Mouse (Mus musculus): ENCODE measurements around the gene Wbp4. TPM values are rescaled to one million over a fixed set of nuclear protein-coding genes. Genes with fewer than 3 reads are reported as not detected.
"Not testable (repeated sequence)": the region's sequence is repeated elsewhere in the genome, so short reads cannot be mapped to it uniquely, and the experiment has no call there.

The Wbp4 gene
- total RNA-seq (2015; ENCODE audit: low replicate concordance) (25.6 and 27.7 TPM in 2 replicates), total RNA-seq (2017; ENCODE audit: low replicate concordance) (40.6 and 64.4 TPM in 2 replicates)

GRCm38 (mm10) chr14:79481339-79482151, at the start of gene Wbp4:
Wbp4 (minus strand) TSS chr14:79481520.
- ATAC-seq (replicated peaks; ENCODE audit: low FRiP score, poor library complexity, severe bottlenecking): peak; percentile 80

DNA sequence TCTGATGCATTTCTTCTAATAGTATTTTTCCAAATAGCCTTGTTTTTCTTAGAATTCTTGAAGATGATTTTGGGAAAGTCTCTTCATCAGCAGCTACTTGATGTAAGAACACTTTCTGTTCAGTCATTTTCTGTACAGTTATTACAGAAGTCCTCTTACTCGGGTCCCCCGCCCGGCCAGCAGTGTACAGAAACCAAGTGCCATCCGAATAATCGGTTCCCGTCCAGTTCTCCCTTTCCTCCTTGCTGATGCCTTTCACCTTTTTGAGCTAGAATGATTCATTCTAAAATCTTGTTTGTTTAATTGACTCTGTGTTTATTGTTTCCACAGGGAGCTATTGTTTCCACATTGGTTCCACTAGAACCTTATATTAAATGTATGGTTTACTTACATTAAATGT, 49.4 kb upstream of the Wbp4 start:
- ATAC-seq (replicated peaks; ENCODE audit: low FRiP score, poor library complexity, severe bottlenecking): no peak

DNA sequence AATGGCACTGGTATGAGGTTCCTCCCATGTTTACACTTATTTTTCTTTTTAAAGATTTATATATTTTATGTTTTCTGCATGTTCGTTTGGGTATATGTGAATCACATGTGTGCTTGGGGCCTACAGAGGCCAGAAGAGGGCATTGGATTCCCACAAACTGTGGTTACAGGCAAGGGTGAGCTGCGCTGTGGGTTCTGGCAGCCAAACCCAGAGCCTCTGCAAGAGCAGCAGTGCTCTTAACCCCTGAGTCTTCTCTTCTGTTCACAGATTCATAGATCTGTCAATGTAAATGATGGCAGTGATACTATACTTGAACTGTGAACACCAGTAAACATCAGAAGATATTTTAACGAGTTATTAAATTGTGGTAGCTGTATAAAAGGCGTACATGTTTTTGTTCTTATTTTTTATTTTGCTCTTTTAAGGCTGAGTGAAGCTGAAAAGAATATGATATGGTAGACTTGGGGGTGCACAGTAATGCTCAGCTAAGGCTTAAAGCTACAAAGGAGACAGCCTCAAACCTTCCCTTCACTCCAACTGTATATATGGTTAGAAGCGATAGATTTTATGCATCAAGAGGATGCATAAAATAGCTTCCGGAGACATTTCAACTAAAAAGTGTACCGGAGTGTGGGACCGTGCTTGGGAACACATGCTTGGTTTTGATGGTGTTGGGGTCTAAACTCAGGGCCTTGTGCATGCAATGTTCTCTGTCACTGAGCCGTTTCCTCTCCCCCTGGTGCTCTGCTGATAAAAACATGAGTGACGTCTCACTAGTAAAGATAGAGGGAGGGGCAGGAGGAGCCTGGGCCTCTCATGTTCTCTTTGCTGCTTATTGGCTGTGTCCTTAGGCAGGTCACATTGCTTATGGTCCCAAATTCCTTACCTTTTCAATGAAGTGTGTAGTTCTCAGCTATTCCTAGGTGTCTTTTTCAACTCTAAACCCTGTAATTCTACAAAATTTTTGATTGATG, 48.5 kb upstream of the Wbp4 start:
- ATAC-seq (replicated peaks; ENCODE audit: low FRiP score, poor library complexity, severe bottlenecking): peak; percentile 95

DNA sequence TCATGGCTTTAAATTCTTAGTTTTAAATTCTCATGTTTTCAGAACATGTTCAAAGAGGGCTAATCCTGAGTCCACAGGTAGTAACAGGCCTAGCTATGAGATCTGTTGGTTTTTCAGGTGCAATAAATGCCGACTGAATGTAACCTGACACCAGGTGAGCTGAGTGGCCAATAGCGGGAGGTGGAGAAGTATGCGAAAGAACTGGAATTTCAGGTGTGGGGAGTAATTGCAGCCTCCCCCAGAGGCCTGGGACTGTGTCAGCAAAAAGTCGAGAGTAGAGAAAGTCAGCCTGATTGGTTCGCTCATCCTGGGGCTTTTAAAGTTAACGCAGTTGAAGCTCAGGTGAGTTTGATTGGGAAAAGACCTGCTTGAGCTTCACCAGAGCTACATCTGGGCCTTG, 46.4 kb upstream of the Wbp4 start:
- no peak for ATAC-seq (replicated peaks; ENCODE audit: low FRiP score, poor library complexity, severe bottlenecking)

- ATAC-seq (replicated peaks; ENCODE audit: low FRiP score, poor library complexity, severe bottlenecking): not testable (repeated sequence)
Measured at GRCm38 (mm10) chr14:79526106-79526505, 44.8 kb upstream of the Wbp4 start.

DNA sequence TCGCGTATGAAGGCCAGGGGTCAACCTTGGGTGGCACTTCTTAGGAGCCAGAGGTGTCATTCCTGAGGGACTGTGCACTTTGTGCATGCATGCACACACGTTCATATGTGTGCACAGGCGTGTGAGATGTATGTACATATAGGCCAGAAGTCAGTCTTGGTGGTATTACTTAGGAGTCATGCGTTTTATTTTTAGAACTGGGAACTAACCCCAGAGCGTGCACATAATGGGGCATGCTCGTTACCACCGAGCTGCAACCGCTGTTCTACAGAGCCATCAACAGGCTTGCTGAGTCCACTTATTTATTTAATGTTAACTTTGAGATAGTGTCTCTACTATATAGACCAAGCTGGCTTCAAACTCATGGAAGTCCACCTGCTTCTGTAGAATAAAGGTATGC, 41.1 kb upstream of the Wbp4 start:
- no peak for ATAC-seq (replicated peaks; ENCODE audit: low FRiP score, poor library complexity, severe bottlenecking)

- no peak for ATAC-seq (replicated peaks; ENCODE audit: low FRiP score, poor library complexity, severe bottlenecking)
Measured at GRCm38 (mm10) chr14:79521471-79522117, 40.3 kb upstream of the Wbp4 start.

DNA sequence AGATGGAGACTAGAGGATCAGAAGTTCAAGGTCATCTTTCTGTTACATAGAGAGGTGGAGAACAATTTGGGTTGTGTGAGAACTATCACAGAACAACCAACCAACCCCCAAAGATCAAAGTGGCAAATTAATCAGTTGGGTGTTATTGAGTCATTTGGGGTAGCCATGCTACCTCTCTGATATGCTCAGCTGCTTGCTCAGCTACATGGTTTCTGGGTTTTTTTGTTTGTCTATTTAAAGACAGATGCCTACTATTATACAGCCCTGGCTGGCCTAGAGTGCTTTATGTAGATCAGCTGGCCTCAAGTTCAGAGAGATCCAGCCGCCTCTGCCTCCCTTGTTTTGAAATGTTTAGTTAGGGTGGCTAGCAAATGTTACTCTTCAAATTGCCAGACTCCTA, 39.7 kb upstream of the Wbp4 start:
- no peak for ATAC-seq (replicated peaks; ENCODE audit: low FRiP score, poor library complexity, severe bottlenecking)

DNA sequence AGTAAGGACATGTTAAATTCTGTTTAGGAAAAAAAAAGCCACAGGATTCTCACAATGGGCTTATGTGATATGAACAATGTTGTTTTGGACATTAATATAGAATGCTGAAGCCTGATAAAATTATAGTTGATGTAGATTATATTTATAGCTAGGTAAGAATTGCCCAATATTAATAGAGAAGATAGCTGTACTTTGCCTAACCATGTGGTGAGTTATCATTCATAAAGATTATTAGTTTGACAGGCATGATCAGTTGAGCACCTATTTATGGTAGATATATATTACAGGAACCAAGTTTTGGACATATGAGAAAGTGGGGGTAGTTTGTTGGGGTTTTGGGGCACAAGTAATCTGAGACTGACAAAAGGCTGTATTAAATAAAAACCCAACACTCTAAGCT, 39.3 kb upstream of the Wbp4 start:
- no peak for ATAC-seq (replicated peaks; ENCODE audit: low FRiP score, poor library complexity, severe bottlenecking)

DNA sequence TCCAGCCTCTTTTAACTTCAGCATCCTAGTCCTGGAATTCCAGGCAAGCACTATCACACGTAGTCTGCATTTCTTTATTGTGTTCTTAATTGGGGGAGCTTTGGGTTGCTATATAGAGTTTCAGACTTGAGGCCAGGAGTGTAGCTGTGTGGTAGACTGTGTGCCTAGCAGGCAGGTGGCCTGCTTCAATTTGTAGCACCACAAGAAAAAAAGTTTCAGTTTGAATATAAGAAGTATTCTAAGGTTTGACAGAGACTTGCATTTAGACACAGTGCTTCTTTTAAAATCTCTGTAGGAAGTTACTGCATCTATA, 38.3 kb upstream of the Wbp4 start:
- no peak for ATAC-seq (replicated peaks; ENCODE audit: low FRiP score, poor library complexity, severe bottlenecking)

GRCm38 (mm10) chr14:79518761-79519662, 37.7 kb upstream of the Wbp4 start:
- peak; percentile 37 for ATAC-seq (replicated peaks; ENCODE audit: low FRiP score, poor library complexity, severe bottlenecking)

DNA sequence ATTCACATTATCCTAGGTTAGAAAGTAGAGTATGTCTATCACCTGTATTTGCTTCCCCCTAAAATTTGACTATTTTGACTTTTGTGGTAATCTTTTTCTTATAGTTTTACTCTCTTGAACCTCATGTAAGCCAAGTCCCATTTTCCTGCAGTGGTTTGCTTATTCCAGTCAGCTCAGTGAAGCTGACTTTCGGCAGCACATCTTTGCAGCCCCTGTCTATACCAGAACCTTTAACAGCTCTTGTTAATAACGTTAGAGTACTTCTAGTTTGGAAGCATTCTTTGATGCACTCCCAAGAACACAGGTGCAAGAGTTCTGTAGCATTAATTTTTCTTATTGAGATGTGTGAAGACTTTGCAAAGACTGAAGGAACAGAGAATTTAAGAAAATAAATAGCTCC, 36.8 kb upstream of the Wbp4 start:
- no peak for ATAC-seq (replicated peaks; ENCODE audit: low FRiP score, poor library complexity, severe bottlenecking)

DNA sequence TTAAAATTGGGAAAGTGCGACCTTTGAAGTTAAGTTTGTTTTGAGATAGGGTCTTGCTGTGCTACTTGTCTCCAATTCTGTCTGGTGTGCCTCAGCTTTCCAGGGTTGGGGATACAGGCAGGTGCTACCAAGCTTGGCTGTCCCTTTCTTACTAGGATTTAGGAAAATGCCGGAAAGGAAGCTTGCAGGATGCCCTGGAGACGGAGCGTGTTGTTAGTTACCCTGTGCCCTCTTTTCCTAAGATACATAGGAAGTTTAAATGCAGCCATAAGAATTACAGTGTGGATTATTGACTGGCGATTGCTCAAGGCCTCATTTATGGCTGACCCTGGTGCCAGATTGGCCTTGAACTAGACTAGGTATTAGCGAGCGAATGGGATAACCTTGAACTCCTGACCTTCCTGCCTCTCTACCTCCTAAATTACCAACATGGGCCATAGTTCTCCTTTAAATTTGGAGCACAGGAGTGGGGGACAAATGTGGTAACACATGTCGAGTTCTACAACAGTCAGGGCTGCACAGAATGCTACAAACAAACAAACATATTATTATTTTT, 35.9 kb upstream of the Wbp4 start:
- no peak for ATAC-seq (replicated peaks; ENCODE audit: low FRiP score, poor library complexity, severe bottlenecking)

- no peak for ATAC-seq (replicated peaks; ENCODE audit: low FRiP score, poor library complexity, severe bottlenecking)
Measured at GRCm38 (mm10) chr14:79516751-79517150, 35.4 kb upstream of the Wbp4 start.

GRCm38 (mm10) chr14:79516243-79516610, 34.9 kb upstream of the Wbp4 start:
- no peak for ATAC-seq (replicated peaks; ENCODE audit: low FRiP score, poor library complexity, severe bottlenecking)

DNA sequence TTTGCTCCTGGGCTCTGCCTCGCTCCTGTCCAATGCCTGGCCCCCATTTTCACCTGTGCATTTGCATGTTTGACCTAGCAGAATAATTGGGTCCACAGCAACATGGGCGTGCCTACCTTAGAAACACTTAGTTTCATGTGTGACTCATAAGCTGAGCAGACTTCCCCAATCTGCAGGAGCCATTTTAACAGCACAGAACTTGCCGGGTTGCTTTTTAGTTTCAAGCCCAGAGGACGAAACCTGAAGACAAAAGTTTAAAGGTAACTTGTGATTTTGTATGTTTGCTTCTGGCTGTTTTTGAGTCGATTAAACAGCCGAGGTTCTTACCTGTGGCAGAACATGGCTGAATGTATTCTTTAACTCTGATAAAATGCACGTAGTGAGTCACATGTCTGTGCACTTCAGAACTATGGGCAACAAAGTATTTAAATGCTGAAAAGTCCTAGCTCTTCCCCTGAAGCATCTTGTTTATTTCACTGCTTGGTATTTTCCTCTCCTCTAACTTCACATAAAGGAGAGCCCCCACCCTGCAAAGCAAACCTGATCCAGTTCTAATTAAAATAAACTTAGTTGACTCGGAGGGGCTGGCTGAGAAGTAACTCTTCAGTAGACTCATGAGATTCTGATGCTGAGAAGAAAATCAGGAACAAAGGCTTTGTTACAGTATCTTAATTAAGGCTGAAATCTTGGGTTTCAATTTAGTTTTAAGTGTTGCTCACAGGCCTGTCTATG, 34.4 kb upstream of the Wbp4 start:
- ATAC-seq (replicated peaks; ENCODE audit: low FRiP score, poor library complexity, severe bottlenecking): 0 out of 2 replicates have a peak, but pooled peaks have one; percentile 41

DNA sequence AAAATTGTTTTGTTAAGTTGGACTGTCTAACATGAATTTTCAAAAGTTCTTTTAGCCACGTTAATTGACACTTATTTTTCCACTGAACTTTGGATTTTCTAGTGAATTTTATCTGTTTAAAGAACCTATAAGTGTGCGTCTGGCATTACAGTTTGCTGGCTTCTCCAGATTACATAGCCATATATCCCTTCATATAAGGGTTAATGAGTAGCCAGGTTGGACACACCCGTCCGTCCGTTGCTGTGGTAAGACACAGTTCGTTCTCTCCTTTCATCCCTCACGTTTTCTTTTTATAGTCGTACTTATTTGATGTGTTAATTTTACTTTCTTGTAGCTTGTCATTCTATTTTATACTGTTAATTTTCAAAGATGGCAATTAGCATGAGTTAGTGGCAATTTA, 33.8 kb upstream of the Wbp4 start:
- ATAC-seq (replicated peaks; ENCODE audit: low FRiP score, poor library complexity, severe bottlenecking): no peak

DNA sequence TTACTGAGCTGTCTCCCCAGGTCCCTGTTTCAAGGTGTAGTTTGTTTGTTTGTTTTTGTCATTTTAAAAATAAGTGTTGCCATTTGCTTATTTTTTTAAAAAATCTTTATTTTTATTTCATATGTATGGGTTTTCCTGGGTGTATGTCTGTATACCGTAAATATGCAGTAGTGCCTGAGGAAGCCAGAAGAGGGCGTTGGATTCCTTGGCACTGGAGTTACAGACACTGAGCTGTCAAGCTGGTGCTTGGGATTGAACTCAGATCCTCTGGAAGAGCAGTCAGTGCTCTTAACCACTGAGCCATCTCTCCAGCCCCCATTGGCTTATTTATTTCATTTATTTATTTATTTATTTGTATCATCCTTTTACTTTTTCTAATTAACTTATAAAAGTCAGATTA, 32.6 kb upstream of the Wbp4 start:
- no peak for ATAC-seq (replicated peaks; ENCODE audit: low FRiP score, poor library complexity, severe bottlenecking)

Data from erythroid progenitor cell, adult 5-6 weeks (primary cell).